Mouse (Mus musculus): Measurements from ENCODE around the gene Camsap2. TPM values are rescaled to one million over a fixed set of nuclear protein-coding genes. Genes with fewer than 3 reads are reported as not detected.

Camsap2 gene
- 13.2 and 13.3 TPM in 2 replicates for polyA plus RNA-seq (2016; fragmentation: Nextera tagmentation; extraction: Ambion mirVana)

GRCm38 (mm10) chr1:136345454-136346372, at the start of gene Camsap2:
Gene Camsap2 (minus strand): TSS chr1:136346104.
- peaks cover 6% of the 10 kb centered on the region; the same call in 1 of the 2 replicates for H3K36me3 ChIP-seq
- peaks cover 17% of the 10 kb centered on the region for H3K27me3 ChIP-seq (ENCODE audit: insufficient read depth, poor library complexity, severe bottlenecking)
- WGBS = under 1% methylated on average over 121 of the region's 121 CpGs
- peak within 1 kb of the TSS; percentile 94 for H3K4me3 ChIP-seq
- DNase-seq (ENCODE audit: low spot score) = peak; percentile 94
- peaks cover 47% of the 10 kb centered on the region for H3K4me1 ChIP-seq (replicated peaks)
- peak within 1 kb of the TSS; percentile 98 for H3K27ac ChIP-seq
- H3K9me3 ChIP-seq = no peaks in the 10 kb centered on the region

- Histone ChIP-seq H3K27me3 (ENCODE audit: insufficient read depth, poor library complexity, severe bottlenecking) (no peaks in the 10 kb centered on the region), H3K4me3 (peak overlapping the region; percentile 32), H3K9me3 (no peaks in the 10 kb centered on the region), H3K36me3 (no peaks in the 10 kb centered on the region), H3K27ac (no peak overlapping the region), H3K4me1 (replicated peaks) (peaks cover 7% of the 10 kb centered on the region; the same call in 1 of the 2 replicates)
- DNase-seq (ENCODE audit: low spot score) = no peak
- WGBS = 38% methylated on average over 5 of the region's 5 CpGs
These were observed 49.2 kb upstream of the Camsap2 start for GRCm38 (mm10) chr1:136395073-136395472.

- peak overlapping the region; percentile 32; the same call in 1 of the 2 replicates for H3K4me3 ChIP-seq
- no peak for DNase-seq (ENCODE audit: low spot score)
- H3K36me3 ChIP-seq = no peaks in the 10 kb centered on the region
- peaks cover 7% of the 10 kb centered on the region; the same call in 1 of the 2 replicates for H3K4me1 ChIP-seq (replicated peaks)
- H3K27ac ChIP-seq = no peak overlapping the region
- 35% methylated on average over 10 of the region's 10 CpGs for WGBS
- H3K27me3 ChIP-seq (ENCODE audit: insufficient read depth, poor library complexity, severe bottlenecking) = no peaks in the 10 kb centered on the region
- no peaks in the 10 kb centered on the region for H3K9me3 ChIP-seq
These were observed 48.6 kb upstream of the Camsap2 start for GRCm38 (mm10) chr1:136394506-136394905.

- Histone ChIP-seq H3K36me3 (no peaks in the 10 kb centered on the region), H3K4me3 (no peak overlapping the region), H3K27me3 (ENCODE audit: insufficient read depth, poor library complexity, severe bottlenecking) (no peaks in the 10 kb centered on the region), H3K9me3 (no peaks in the 10 kb centered on the region), H3K27ac (no peak overlapping the region), H3K4me1 (replicated peaks) (no peaks in the 10 kb centered on the region)
- WGBS = 51% methylated on average over 5 of the region's 6 CpGs
- DNase-seq (ENCODE audit: low spot score) = no peak
These were observed 41.0 kb upstream of the Camsap2 start for GRCm38 (mm10) chr1:136386914-136387313.

GRCm38 (mm10) chr1:136381583-136381982, 35.7 kb upstream of the Camsap2 start:
- H3K27ac ChIP-seq = no peak overlapping the region
- no peaks in the 10 kb centered on the region for H3K27me3 ChIP-seq (ENCODE audit: insufficient read depth, poor library complexity, severe bottlenecking)
- no peaks in the 10 kb centered on the region for H3K9me3 ChIP-seq
- no peaks in the 10 kb centered on the region for H3K4me1 ChIP-seq (replicated peaks)
- DNase-seq (ENCODE audit: low spot score) = no peak
- H3K36me3 ChIP-seq = no peaks in the 10 kb centered on the region
- H3K4me3 ChIP-seq = no peak overlapping the region
- whole genome bisulfite sequencing = 88% methylated on average over 5 of the region's 5 CpGs

GRCm38 (mm10) chr1:136381169-136381568, 35.3 kb upstream of the Camsap2 start:
- Histone ChIP-seq H3K27me3 (ENCODE audit: insufficient read depth, poor library complexity, severe bottlenecking) (no peaks in the 10 kb centered on the region), H3K9me3 (no peaks in the 10 kb centered on the region), H3K4me3 (no peak overlapping the region), H3K4me1 (replicated peaks) (no peaks in the 10 kb centered on the region), H3K36me3 (no peaks in the 10 kb centered on the region), H3K27ac (no peak overlapping the region)
- DNase-seq (ENCODE audit: low spot score) = no peak
- WGBS = 87% methylated on average over 6 of the region's 6 CpGs

- Histone ChIP-seq H3K27ac (no peak overlapping the region), H3K36me3 (no peaks in the 10 kb centered on the region), H3K4me3 (no peak overlapping the region), H3K4me1 (replicated peaks) (no peaks in the 10 kb centered on the region), H3K9me3 (no peaks in the 10 kb centered on the region), H3K27me3 (ENCODE audit: insufficient read depth, poor library complexity, severe bottlenecking) (no peaks in the 10 kb centered on the region)
- no peak for DNase-seq (ENCODE audit: low spot score)
- WGBS = 84% methylated on average over 8 of the region's 8 CpGs
These were observed 34.7 kb upstream of the Camsap2 start for GRCm38 (mm10) chr1:136380606-136381005.

- no peak overlapping the region for H3K4me3 ChIP-seq
- H3K9me3 ChIP-seq = no peaks in the 10 kb centered on the region
- no peak overlapping the region for H3K27ac ChIP-seq
- no peaks in the 10 kb centered on the region for H3K27me3 ChIP-seq (ENCODE audit: insufficient read depth, poor library complexity, severe bottlenecking)
- WGBS = 93% methylated on average over 4 of the region's 4 CpGs
- DNase-seq (ENCODE audit: low spot score) = no peak
- no peaks in the 10 kb centered on the region for H3K4me1 ChIP-seq (replicated peaks)
- H3K36me3 ChIP-seq = no peaks in the 10 kb centered on the region
These were observed 34.3 kb upstream of the Camsap2 start for GRCm38 (mm10) chr1:136380161-136380560.

- H3K4me1 ChIP-seq (replicated peaks) = no peaks in the 10 kb centered on the region
These were observed 33.4 kb upstream of the Camsap2 start for GRCm38 (mm10) chr1:136379261-136379660.

GRCm38 (mm10) chr1:136365986-136366385, 20.1 kb upstream of the Camsap2 start:
- no peaks in the 10 kb centered on the region for H3K27me3 ChIP-seq (ENCODE audit: insufficient read depth, poor library complexity, severe bottlenecking)
- H3K4me1 ChIP-seq (replicated peaks) = peaks cover 11% of the 10 kb centered on the region; the same call in 1 of the 2 replicates
- no peaks in the 10 kb centered on the region for H3K9me3 ChIP-seq
- WGBS = 83% methylated on average over 3 of the region's 3 CpGs
- DNase-seq (ENCODE audit: low spot score) = no peak
- H3K4me3 ChIP-seq = no peak overlapping the region
- H3K36me3 ChIP-seq = no peaks in the 10 kb centered on the region
- no peak overlapping the region for H3K27ac ChIP-seq

More at GRCm38 (mm10) chr1:136379261-136379660, 33.4 kb upstream of the Camsap2 start:
- H3K9me3 ChIP-seq = no peaks in the 10 kb centered on the region
- H3K27me3 ChIP-seq (ENCODE audit: insufficient read depth, poor library complexity, severe bottlenecking) = no peaks in the 10 kb centered on the region
- H3K27ac ChIP-seq = no peak overlapping the region
- 94% methylated on average over 7 of the region's 7 CpGs for WGBS
- H3K36me3 ChIP-seq = no peaks in the 10 kb centered on the region
- no peak for DNase-seq (ENCODE audit: low spot score)
- H3K4me3 ChIP-seq = no peak overlapping the region

- WGBS = 64% methylated on average over 19 of the region's 19 CpGs
- no peak overlapping the region for H3K4me3 ChIP-seq
- no peaks in the 10 kb centered on the region for H3K27me3 ChIP-seq (ENCODE audit: insufficient read depth, poor library complexity, severe bottlenecking)
- DNase-seq (ENCODE audit: low spot score) = no peak
- no peak overlapping the region for H3K27ac ChIP-seq
- H3K4me1 ChIP-seq (replicated peaks) = peaks cover 11% of the 10 kb centered on the region; the same call in 1 of the 2 replicates
- H3K9me3 ChIP-seq = no peaks in the 10 kb centered on the region
- H3K36me3 ChIP-seq = no peaks in the 10 kb centered on the region
These were observed 18.8 kb upstream of the Camsap2 start for GRCm38 (mm10) chr1:136364711-136365110.

- DNase-seq (ENCODE audit: low spot score) = no peak
- H3K27ac ChIP-seq = peak overlapping the region; percentile 40; the same call in 1 of the 2 replicates
- peaks cover 11% of the 10 kb centered on the region; the same call in 1 of the 2 replicates for H3K4me1 ChIP-seq (replicated peaks)
- H3K9me3 ChIP-seq = no peaks in the 10 kb centered on the region
- no peak overlapping the region for H3K4me3 ChIP-seq
- 74% methylated on average over 6 of the region's 6 CpGs for WGBS
- H3K27me3 ChIP-seq (ENCODE audit: insufficient read depth, poor library complexity, severe bottlenecking) = no peaks in the 10 kb centered on the region
- no peaks in the 10 kb centered on the region for H3K36me3 ChIP-seq
These were observed 17.1 kb upstream of the Camsap2 start for GRCm38 (mm10) chr1:136363035-136363434.

GRCm38 (mm10) chr1:136362567-136362966, 16.7 kb upstream of the Camsap2 start:
- Histone ChIP-seq H3K4me3 (no peak overlapping the region), H3K27me3 (ENCODE audit: insufficient read depth, poor library complexity, severe bottlenecking) (no peaks in the 10 kb centered on the region), H3K27ac (no peak overlapping the region), H3K36me3 (no peaks in the 10 kb centered on the region), H3K4me1 (replicated peaks) (peaks cover 11% of the 10 kb centered on the region; the same call in 1 of the 2 replicates), H3K9me3 (no peaks in the 10 kb centered on the region)
- DNase-seq (ENCODE audit: low spot score) = peak; percentile 21
- 53% methylated on average over 8 of the region's 8 CpGs for WGBS

All from hindbrain, embryonic 10.5 days (tissue).